Mouse (Mus musculus) v-Abl transformed pro-B cells (cell line): Measurements from ENCODE around the gene Serpinb3b.
"Not testable (repeated sequence)": the region's sequence is repeated elsewhere in the genome, so short reads cannot be mapped to it uniquely, and the experiment has no call there.

Experiments
- in situ Hi-C, 2 experiments: fragments of 400-800 bp; cut with MboI; formaldehyde crosslinking; loops; one replicate each; pipeline ENCODE4 v1.15.1; 2025; ENCODE audit not compliant: unreplicated experiment in 2 of 2

Serpinb3b gene

GRCm38 (mm10) chr1:107278261-107278660, at the start of gene Serpinb3b, which contains the start of gene Serpinb3c:
Gene Serpinb3b, minus strand, starts transcription at chr1:107278361.
Gene Serpinb3c, minus strand, starts transcription at chr1:107278371.
- in situ Hi-C loops = not testable (repeated sequence)

GRCm38 (mm10) chr1:107243170-107243569, 35.0 kb downstream of the Serpinb3b start:
- in situ Hi-C loops = loop anchor here (5.0 kb wide), 1 partner anchor 239 kb away; no protein-coding TSS in a partner anchor

GRCm38 (mm10) chr1:107217276-107217675, 60.9 kb downstream of the Serpinb3b start:
- in situ Hi-C loops = not testable (repeated sequence)

DNA sequence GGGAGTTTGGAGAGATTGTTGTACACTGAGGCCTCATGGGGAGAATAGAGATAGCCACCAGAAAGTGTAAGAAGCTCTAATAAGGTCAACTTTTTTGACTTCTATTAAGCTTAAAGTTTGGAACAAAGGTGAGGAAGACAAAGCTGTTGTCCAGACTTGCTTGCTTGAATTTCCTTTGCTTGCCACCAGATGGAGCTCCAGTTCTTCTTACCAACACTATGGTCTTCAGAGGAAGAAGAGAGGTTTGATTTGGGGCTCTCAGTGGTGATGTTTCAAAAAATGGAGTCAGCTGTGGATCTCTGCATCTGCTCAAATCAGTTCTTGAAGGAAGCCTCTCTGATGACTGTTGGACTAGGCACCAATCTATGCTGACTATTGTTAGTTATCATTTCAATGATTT, 150.7 kb downstream of the Serpinb3b start:
- in situ Hi-C loops = not testable (repeated sequence)
